Mouse (Mus musculus): ENCODE data around the gene Ptprj.

- TF ChIP-seq CTCF (conservative IDR thresholded peaks at IDR 0.05; ENCODE audit: low read length), result no peak
- TF ChIP-seq POU5F1 (IDR thresholded peaks at IDR 0.05; ENCODE audit: borderline replicate concordance, low read length), result no peak
- TF ChIP-seq NANOG (IDR thresholded peaks at IDR 0.05; ENCODE audit: borderline replicate concordance, low read length), result no peak
Observed at GRCm38 (mm10) chr2:90480747-90481308, 99.6 kb downstream of the Ptprj start.
